Mouse (Mus musculus) urinary bladder, postnatal 36 days (tissue): ENCODE data around the gene Gm45837.

Experiments used
- DNase-seq, 2 experiments: peaks; one replicate each; pipeline ENCODE4 v3.0.0; 2022; ENCODE audit warnings: low spot score in 2 of 2, mixed read lengths in 1 of 2

Gm45837 gene

DNA sequence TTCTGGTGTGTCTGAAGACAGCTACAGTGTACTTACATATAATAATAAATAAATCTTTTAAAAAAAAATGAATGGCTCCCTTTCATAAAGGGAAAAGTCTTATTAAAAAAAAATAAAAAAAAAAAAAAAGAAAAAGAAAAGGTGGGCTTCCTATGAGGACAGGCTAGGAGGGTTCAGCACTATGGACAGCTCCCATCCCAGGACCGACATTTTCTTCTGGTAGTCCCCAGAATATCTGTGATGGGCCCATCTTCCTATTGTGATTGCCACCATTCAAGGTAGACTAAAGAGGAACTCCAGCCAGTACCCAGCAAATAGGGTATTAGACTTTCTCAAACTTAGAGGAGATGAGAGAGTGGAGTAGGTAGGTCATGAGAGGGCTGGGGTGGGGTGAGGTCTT is 27.2 kb downstream of the Gm45837 start:
- DNase-seq: no peak

DNA sequence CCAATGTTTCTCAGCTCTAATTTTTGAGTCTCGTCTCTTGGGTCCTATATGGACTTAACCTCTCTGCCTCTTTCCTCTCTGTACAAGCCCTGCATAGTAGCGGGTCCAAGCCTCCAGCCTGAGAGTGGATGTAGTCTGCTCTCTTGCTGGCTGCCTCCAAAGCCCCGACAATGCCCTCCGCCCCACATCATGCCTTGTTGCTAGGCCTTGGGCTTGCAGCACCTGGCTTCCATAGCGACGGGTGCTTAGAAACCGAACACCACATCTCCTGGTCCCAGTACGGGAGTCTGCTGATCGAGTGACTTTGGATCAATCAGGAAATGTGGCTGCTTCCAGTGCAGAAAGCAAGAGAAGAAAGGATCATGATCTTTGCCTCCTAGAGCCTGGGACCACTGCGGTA is 32.4 kb downstream of the Gm45837 start:
- no peak for DNase-seq

DNA sequence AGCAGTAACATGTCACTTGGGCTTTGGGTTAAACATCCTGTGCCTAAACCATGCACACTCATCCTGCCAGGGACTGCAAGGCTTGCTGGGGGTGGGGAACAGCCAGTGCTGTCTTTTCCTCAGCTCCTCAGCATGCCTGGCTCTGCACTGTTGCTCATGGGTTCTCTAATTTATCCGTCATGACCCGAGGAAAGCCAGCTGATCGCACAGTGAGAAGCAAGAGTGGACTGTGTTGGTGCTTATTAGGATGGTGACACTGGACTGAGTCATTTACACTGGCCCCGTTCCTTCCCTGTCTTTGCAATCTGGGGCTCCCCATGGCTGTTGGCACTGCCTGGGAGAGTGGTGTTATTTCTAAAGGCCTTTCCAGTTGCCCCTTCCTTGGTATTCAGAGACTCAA is 33.5 kb downstream of the Gm45837 start:
- no peak for DNase-seq

DNA sequence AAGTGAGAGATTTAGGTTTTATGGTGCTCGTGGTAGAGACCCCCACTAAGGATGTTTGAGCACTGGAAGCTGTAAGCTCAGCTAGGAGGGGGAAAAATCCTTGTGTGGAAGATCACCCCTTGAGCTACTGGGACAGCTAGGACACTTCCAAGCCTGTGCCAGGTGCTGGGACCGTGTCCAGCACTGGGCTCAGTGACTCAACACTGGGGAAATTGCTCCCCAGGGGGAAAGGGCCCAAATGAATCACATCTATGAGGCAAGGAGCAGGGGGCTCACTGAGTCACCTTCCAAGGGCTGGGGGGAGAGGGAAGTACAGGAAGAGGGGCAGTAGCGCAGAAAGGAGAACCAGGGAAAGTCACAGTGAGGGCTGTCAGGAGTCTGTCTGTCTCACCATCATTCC is 39.2 kb downstream of the Gm45837 start:
- DNase-seq: no peak

DNA sequence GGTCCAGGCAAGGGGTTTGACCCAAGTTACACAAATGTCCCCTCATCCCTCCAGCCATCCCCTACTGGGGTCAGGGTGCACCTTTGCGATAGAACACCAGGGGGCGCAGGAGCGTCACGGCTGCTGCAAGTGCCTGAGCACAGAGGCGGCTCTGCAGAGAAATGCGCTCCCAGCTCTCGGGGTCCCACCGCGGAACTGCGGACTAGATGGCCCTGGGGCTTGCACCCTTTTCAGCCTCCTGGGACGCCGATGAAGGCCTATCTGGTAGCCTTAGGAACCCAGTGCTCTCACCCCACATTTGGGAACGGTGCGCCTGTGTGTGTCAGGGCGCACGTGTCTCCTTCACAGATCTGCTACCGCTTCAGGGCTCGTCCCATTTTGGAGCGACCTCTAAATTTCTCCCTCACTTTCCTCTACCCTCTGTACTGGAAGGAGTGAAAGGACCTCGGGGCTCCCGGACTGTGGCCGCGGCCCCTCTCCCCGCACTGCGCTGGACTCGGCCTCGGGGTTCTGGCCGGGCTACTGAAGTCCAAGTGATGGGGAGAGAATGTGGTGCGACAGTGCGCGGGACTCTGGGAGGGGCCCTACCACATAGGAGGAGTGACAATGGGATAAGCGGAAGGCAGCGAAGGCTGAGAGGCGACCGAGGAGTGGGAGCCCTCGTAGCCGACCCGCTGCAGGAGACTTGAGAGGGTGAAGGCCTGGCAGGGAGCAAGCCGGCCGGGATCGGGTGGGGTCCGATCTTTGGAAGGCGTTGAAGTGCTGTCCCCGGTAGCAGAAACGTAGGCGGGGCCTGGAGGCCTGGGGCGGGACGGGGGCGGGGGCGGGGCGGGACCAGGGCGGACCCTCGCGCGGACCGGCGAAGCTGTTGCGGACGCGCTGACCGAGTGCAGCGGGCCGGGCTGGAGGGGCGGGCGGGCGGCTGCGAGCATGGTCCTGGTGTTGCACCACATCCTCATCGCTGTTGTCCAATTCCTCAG is 40.0 kb downstream of the Gm45837 start:
- DNase-seq: peak; percentile 86 to 88

DNA sequence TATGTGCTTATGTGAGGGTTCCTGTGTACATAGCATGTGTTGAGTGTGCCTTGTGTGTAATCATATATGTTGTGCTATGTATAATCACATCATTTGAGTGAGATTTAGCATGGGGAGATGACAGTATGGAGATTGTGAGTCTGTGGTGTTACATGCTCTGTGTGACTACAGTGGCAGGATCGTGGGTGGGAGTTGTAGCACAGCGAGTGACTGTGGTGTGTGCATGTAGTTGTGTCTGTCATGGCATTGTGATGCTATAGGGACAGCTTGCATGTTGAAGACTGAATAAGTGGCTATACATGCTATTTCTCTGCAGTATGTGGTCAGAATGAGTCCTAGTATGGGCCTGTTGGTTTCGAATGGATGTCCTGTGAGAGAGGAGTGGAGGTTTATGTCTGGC is 42.0 kb downstream of the Gm45837 start:
- no peak for DNase-seq

DNA sequence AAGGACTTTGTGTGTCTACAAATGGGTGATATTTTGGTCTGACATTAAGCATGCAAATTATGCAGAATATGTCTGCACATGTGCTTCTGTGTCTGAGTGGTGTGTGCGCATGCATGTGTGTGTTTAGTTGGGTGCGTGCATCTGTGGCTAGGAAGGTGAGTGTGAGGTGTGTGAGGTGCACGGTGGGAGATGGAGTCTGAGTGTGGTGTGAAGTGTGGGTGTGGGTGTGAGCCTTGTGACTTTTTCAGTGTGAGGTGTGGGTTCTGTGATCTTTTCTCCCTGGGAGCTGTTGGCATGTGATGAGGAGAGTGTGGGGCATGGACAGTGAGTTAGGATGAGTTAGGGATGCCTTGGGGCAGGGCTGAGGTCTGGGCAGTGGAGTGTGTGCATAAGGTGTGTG is 42.6 kb downstream of the Gm45837 start:
- no peak for DNase-seq

DNA sequence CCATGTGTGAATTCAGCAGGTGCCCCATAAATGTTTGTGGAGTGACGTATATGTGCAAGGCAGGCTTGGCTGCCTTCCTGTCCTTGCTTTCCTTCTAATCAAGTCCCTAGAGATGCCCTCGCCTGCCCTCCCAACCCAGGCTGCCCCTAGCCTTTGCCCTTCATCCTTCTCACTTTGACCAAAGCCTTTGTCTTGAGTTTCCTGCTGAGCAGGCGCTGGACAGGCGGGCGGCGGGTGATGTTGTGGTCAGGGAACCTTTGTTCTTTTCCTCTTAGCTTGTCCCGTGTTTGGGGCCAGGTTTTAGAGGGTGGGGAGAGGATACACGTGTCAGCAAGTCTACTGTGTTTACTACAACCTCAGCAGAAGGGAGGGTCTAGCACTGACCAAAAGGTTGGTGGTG is 43.0 kb downstream of the Gm45837 start:
- DNase-seq: peak in 1 of 2 experiments; percentile 59

DNA sequence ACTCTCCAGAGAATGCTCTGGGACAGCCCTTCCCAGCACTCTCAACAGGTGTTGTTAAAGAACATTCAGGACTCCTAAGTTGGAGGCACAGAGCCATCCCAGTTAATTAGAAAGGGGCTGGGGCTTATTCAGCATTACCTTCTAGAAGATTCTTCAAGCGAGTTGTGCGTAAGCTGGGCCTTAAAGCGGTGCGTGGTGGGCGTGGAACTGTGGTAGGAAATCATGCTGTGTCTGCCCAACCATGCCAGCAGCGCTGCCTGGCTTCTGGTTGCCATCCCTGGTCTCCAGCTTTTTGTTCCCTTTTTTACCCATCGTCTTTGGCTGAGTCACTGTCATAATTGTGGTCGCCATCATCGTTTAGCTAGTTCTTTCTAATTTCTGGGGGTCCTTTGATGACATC is 43.8 kb downstream of the Gm45837 start:
- DNase-seq: no peak

DNA sequence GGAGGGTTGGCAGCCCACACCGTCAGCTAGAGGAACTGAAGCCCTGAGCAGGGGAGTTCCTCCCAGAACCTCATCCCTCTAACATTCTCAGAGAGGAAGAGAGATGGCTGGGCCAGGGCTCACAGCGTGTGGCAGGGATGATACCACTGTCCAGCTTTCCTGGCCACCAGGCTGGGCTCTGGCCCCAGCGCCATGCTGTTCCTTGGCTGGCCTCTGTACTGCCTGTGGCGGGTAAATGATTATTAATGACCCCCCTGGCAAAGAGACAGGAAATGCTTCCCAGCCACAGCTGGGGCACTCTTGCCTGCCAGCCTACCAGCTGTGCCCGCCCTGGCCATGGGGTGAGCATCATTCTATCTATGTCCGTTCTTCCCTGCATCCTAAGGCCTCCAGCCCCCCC is 44.5 kb downstream of the Gm45837 start:
- DNase-seq: no peak

DNA sequence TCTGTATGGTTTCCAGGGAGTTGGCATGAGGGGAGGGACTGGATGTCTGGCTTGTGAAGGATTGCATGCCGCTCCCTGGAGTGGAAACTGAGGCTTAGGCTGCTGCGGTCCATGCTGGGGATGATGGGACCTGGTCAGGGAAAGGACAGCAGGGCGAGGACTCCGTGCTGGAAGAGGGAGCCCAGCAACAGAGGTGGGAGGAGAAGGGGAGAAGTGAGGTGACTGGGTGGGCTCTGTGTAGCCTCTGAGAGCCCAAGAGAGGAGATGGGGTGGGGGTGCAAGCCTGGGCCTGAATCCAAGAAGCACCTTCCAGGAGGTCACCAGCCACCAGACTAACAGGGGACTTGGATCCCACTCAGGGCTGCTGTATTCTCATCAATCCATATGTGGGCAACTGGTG is 45.6 kb downstream of the Gm45837 start:
- DNase-seq: no peak

DNA sequence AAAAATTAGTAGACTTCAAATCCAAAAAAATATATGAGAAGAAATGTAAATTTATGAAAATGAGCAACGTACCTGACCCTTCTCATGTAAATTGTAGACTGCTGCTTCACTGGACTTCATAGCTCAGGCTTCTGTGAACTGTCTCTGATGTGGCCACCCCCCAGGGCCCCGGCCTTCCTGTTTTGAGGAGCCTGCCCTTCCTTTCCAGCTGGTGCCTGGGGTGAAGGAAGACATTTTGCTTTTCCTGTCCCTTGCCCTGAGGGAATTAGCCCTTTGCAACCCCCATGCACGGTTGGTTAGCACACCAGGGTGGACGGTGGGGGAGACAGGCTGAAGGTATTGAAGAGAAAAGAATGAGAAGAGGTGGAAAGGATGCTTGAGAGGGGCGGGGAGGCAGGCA is 46.1 kb downstream of the Gm45837 start:
- no peak for DNase-seq

DNA sequence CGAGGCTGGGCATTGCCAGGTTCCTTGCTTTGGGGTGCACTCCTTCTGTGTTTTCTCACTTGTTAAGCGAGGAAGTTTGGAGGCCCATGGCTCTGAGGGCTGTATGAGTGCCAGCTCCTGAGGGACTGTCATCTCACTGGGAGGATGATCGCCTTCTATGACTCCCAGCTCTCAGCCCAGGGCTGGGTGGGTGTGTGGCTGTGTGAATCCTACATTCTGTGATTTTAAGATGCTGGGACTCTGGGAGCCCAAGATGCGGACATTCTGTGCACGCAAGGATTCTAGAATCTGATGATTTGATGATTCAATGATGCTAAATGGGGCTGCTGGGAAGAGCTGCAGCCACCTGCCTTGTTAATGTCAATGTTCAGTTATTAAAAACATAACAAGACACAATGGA is 46.6 kb downstream of the Gm45837 start:
- DNase-seq: no peak

DNA sequence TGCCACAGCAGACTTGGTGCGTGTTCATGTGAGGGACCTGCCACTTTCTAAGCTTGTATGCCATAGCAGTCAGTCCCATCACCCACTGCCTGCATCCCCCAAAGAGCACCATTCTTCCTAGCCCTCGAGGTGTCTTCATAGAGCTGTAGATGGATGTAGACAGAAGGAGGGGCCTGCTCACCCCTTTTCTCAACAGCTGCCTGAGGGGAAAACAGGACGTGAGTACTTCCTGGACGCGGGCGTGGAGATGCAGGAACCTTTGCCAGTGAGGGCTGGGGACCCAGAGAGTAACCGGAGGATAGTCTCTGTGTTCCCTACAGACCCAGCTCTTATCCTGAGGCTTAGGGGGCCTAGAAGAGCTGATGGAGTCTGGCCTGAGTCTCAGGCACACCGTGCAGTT is 47.1 kb downstream of the Gm45837 start:
- DNase-seq: no peak

DNA sequence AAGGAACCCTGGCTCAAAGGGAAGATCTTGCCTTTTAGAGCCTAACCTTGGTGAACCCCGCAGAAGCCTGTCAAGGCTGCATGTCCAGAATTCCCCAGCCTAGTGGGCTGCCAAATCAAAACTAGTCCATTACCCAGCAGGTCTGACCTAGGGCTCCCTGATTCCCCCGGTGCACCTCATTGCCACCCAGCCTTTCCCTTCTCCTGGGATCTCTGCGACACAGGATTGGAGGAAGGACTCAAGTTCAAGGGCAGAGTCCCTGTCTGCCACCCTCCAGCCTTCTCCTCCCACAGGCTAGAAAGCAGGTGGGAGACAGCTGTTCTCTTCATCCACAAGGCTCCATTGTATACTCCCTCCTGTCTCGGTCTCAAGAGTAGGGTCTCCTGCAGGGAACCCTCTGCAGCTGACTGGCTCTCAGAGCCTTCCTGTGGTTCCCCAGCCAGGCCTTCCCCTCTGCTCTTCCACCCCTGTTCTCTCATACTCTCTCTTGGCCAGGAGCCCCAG is 47.6 kb downstream of the Gm45837 start:
- DNase-seq: no peak

DNA sequence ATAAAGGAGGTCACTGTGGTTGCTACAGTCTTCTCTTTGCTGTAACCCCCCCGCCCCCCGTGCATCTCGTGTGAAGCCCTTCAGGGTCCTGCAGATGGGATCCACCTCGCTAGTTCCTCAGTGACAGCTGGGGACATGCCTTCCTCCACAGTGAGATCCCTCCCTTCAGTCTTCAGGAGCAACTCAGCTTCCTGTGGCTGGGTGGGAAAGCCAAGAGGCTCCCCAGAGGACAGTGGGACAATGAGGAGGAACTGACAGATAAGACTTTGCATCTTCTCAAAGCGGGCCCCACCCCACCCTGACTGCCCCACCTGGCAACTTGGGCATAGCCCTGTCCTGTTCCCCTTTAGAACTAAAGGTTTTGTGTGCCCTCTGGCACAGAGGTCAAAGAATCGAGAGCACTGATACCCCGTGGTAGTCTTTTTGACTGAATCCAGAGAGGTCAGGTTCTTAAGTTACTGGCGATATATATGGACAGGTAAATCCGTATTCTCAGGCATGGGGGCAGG is 48.7 kb downstream of the Gm45837 start:
- no peak for DNase-seq

DNA sequence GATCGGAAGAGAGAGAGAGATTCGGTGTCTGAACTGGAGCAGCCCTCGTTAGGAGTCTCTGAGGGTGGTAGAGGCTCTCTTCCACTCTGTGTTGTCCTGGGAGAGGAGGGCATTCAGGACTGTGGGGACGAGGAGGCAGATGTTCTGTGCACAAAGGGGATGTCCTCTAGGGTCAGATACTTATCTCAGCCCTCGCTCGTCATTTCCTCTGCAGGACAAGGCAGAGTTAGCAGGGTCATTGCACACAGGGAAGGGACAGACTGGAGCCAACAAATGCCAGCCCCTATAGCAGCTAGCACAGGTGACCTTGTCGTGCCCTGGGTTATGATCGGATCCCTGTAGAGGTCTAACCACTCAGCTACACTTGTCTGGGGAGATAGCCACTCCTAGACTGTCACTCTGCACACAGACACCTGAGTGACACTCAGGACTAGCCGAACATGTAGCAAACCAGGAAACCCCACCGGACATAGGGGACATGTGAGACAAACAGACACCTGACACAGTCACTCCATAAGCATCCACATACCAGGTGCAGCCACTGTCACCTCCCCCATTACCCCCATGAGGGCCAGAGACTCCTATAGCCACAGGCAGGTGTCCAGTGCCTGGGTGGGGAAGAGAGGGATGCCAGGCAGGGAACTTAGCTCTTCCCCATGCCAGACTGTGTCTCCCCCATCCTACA is 49.4 kb downstream of the Gm45837 start:
- DNase-seq: no peak

DNA sequence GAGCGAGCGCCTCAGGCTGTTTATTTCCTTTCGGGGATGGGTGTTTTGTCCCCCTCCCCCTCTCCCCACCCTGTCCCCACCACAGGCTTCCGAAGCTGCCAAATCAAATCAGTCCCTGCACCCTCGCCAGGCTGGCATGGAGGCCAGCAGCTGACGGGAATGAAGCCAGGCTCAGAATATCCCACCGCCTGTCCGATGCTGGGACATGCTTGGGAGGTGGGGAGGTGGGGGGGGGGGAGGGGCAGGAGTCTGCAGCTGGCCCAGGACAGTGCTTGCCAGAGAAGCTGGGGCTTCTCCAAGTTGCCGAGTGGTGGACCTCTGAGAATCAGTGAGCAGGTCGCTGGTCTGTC is 49.9 kb downstream of the Gm45837 start:
- DNase-seq: no peak

DNA sequence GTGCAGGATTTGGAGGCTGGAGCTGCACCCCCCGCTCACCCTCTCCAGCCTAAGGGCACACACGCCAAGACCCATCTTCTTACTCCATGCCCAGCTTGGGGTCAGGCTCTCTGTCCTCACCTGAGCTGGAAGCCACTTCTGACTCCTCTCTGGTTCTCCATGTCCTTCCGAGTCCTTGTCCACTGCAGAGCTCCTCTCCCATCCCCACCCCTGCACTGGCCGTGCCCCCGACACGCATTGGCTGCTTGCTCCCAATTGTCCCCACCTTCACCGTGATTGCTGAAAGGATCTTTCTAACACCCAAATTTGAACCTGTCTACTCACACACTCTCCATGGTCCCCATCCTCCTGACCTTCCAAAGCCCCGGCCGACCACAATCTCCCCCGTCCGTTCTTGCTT is 50.9 kb downstream of the Gm45837 start:
- no peak for DNase-seq

DNA sequence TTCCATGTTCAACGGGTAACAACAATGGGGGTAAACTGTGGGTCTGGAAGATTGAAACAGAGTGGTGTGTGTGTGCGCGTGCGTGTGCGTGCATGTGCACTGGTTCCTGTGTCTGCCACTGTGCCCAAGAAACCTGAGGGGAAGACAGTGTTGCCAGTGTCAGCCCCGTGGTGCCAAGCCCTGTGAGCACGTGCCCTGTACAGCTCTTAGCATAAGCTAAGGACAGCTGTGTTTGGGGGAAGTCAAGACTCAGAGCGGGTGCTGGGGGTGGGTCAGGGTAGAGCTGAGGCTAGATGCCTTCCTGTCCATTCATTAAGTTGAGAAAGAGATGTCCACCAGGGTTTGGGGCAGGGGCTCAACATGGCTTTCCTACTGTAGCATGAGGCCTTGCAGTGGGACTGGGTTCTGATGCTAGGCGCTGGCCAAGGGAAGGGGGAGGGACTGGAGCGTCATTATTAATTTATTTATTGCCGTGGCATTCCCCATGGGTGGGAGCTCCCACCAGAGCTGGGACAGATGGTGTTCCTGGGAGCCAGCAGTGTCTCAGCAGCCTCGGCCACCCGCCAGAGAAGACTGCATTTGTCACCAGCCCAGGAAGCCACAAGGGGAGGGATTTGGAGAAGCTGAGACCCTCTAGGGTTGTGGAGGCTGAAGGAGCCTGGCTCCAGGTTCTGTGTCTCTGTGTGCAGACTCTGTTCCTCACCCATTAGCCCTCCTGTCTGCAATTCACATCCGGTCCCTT is 51.8 kb downstream of the Gm45837 start:
- no peak for DNase-seq

DNA sequence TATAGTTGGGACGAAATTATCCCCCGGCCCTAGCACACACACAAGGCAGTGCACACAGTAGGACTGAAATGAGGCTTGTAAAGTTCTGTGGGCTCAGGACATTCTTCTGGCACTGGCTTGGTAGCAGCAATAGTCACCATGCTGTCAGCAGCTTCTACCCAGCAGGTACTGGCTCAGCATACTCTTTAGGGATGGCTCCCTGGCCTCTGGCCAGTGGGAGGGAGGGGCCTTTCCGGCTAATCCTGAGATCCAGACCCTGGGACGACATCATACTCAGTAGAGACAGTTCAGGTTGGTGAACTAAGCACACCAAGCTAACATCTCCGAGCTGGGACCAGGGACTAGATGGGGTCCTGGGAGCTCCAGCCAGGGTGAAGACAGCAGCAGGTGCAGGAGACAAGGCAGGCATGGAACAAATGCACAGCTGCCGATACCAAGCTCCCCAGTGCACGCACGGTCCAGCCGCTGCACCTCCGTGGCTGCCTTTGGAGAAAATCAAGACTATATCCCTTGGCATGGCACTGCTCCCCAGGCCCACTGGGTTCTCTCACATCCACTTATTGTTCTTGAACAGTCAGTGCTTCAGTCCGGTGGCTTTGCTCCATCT is 53.1 kb downstream of the Gm45837 start:
- no peak for DNase-seq

DNA sequence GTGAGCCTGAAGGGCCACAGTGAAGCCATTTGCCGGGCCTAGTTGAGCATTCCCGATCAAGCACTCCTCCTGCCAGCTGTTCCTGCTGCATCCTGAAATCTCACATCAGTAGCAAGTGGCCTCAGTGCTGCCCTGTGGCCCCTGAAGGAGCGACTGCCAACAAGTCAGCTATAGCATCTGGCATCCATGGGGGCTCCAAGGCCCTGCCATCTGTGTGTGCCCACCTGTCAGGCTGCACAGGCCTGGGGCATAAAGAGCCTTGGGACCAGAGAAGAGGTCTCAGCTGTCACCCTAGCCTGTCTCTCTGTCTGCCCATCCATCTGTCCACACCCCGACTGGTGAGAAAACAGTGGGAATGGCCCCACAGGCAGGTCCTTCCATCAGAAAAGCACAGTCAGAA is 54.2 kb downstream of the Gm45837 start:
- DNase-seq: no peak
